Mouse (Mus musculus) activated CD4-positive, CD25-positive, alpha-beta regulatory T cell, adult 4 months (primary cell): ENCODE results near the gene Ucn. TPM values are rescaled to one million over a fixed set of nuclear protein-coding genes. Genes with fewer than 3 reads are reported as not detected.

Experiments
- ATAC-seq: one replicate; pipeline ENCODE4 v1.8.0; 2017
- polyA plus RNA-seq, 2 experiments: library from polyadenylated mRNA; unstranded; fragments of 100-300 nt; shearing (Covaris generic); gene quantifications; one replicate each; pipeline ENCODE4 v1.2.1; 2017

Ucn gene
- not detected for polyA plus RNA-seq

DNA sequence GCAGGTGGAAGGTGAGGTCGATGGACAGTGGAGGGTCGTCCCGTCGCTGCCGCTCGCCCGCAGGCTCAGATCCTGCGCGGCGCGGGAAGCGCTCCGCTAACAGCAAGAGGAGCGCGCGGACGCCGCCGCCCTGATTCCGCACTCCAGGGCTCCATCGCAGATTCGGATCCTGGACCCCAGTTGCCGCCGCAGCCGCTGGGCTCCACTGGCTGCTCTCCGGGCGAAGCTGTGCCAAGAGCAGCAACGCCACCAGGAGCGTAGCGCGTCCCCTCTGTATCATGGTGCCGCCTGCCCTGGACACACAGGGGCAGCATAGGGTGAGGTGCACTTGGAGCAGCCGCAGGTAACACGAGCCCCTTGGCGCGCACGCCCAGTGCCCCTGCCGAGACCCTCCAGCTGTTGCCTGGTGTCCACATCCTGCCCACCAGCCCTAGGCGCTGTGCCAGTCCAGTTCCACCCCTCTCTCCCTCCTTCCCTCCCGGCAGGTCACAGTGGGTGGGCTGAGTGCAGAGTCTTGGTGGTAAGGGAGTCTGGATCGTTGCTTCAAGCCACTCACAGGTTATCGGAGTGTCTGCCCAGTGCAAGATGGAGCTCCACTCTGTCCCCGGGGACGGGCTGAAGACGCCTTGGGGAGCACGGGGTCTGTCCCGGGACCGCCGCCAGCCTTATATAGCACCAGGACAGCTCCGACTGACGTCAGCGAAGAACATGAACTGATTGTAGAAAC, at the start of gene Ucn:
Gene Ucn (minus strand): TSS at position 589 of the 727 bp plus-strand sequence.
- no peak for ATAC-seq

- ATAC-seq = no peak
Measured at GRCm38 (mm10) chr5:31183678-31184077, 45.0 kb upstream of the Ucn start.

GRCm38 (mm10) chr5:31181183-31181770, 42.6 kb upstream of the Ucn start:
- ATAC-seq = no peak

GRCm38 (mm10) chr5:31179766-31180630, 41.4 kb upstream of the Ucn start, which contains the start of the genes Gm29609 and Gtf3c2:
Gene Gm29609, minus strand, starts transcription at chr5:31179911.
Gene Gtf3c2, minus strand, starts transcription at chr5:31180144.
- peak; percentile 95 for ATAC-seq

DNA sequence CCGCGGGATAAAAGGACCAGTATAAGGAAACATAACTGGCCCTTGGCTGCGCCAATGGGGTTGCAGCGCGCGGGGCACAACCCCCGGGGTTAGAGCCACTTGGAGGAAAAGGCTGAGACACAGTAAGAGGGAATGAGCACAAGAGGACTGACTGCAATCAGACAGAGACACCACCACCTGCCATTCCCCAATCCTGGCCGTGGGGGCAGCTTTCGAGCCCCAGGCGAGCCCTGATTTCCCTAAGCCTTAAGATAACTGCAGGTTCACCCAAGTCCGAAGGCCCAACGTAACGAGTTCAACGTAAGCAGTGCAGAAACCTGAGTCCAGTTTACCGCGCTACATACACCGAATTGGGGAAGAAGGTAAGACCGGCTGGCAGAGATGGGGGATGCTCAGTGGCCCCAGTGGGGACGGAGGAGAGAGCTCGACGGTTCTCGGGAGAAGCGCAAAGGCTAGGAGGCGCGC, 40.7 kb upstream of the Ucn start:
- ATAC-seq = peak; percentile 13

DNA sequence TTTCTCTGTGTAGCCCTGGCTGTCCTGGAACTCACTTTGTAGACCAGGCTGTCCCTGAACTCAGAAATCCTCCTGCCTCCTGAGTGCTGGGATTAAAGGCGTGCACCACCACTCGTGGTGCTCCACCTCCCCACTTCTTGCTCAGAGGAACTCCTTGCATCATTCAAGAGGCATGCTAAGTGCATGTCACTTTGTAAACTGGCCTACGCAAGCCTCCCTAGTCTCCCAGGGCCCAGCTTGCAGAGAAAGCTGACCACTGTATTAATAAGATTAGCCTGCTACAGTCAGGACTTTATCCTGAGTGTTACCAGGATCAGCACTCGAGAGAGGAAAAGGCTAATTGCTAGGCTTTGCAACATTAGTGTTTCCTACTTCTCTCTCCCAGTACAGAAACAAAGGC, 30.0 kb upstream of the Ucn start:
- ATAC-seq = no peak

GRCm38 (mm10) chr5:31164878-31165277, 26.2 kb upstream of the Ucn start:
- no peak for ATAC-seq

DNA sequence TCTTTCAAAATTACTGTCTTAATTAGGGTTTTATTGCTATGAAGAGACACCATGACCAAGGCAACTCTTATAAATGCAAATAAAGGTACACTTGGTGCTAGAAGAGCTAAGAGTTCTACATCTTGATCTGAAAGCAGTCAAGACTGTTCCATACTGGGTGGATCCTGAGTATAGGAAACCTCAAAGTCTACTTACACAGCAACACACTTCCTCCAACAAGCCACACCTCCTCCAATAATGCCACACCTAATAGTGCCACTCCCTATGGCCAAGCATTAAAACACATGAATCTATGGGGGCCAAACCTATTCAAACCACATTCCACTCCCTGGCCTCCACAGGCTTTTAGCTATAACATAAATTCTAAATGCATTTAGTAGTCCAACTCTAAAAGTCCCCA, 23.8 kb upstream of the Ucn start:
- no peak for ATAC-seq

DNA sequence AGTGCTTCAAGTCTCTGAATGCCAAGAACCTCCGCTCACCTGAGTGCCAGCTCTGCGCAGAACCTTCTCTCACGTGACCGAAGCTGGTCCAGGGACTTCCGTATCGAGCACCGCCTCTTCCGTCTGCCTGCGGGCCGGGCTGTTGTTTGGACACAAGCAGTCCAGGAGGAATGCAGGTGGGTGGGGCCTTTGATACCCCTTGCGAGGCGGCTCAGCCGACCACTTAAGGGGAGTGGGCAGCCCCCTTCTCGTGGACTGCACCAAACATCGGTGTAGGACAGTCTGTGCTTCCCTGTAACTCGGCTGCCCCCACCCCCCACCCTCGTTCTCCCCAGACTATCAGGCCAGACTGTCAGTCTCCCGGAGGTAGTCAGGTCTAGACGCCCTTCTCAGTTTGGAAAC, 15.5 kb upstream of the Ucn start, which contains the start of gene Mpv17:
Gene Mpv17 (minus strand): TSS at position 100 of the 402 bp plus-strand sequence.
- ATAC-seq = peak; percentile 96

GRCm38 (mm10) chr5:31153516-31154151, 15.0 kb upstream of the Ucn start:
- no peak for ATAC-seq

DNA sequence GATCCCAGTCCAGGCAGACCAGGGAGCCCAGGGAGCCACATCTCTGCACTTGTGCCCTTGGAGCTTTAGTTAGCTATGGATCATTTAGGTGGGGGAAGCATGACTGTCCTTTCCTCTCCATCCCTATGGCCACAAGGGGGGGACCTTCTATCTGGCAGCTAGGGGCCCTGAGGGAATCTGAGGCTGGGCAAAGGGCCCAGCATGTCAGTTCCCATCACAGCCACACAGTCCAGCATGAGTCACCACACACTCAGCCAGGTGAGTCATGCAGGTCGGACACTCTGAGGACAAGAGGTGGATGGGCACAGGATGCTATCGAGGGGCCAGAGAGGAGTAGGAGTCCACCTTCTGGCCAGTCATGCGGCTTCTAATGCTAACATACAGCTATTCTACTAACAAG, 13.1 kb upstream of the Ucn start:
- no peak for ATAC-seq

- no peak for ATAC-seq
Measured at GRCm38 (mm10) chr5:31149781-31150180, 11.2 kb upstream of the Ucn start.

- ATAC-seq = no peak
Measured at GRCm38 (mm10) chr5:31138968-31139425, 368 bp upstream of the Ucn start.

- no peak for ATAC-seq
Measured at GRCm38 (mm10) chr5:31137658-31138057, 971 bp downstream of the Ucn start.

- ATAC-seq = no peak
Measured at GRCm38 (mm10) chr5:31136730-31137424, 1.8 kb downstream of the Ucn start.

DNA sequence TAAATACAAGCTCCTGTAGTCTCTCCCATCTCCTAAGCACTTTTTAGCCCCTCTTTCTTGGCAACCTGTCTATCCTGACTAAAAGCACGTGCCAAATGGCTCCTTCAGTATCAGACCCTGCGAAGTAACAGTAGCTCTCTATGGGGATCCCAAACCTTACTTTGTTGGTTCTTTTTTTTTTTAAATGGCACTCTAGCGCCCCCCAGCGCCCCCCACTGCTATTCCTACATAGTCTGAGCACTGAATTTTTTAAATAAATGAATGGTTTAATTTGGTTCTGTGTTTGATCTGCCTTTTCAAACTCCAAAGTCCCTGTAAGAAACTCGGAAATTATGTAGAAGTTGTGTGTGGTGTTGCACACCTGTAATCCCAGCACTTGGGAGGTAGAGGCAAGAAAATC, 12.6 kb downstream of the Ucn start:
- ATAC-seq = no peak

GRCm38 (mm10) chr5:31123481-31123880, 15.1 kb downstream of the Ucn start:
- no peak for ATAC-seq

GRCm38 (mm10) chr5:31121111-31121510, 17.5 kb downstream of the Ucn start:
- no peak for ATAC-seq

- ATAC-seq = no peak
Measured at GRCm38 (mm10) chr5:31116912-31117311, 21.7 kb downstream of the Ucn start.

GRCm38 (mm10) chr5:31116354-31116753, 22.3 kb downstream of the Ucn start, which contains the start of gene Trim54:
Gene Trim54, plus strand, starts transcription at chr5:31116712.
- no peak for ATAC-seq

GRCm38 (mm10) chr5:31110781-31111180, 27.8 kb downstream of the Ucn start:
- ATAC-seq = no peak

GRCm38 (mm10) chr5:31108000-31108490, 30.6 kb downstream of the Ucn start, which contains the start of gene Slc30a3:
Gene Slc30a3, minus strand, starts transcription at chr5:31108237.
- ATAC-seq = no peak
